Mouse (Mus musculus) bone marrow, adult 2 months (tissue): ENCODE measurements around the gene Bcl2l12. TPM values are rescaled to one million over a fixed set of nuclear protein-coding genes. Genes with fewer than 3 reads are reported as not detected.

Experiments
- H3K27ac ChIP-seq: fragments of 200-500 bp; 2 replicates; pipeline ENCODE4 v1.5.1; 2012; ENCODE audit warnings: low read depth, mild to moderate bottlenecking, control low read depth, inconsistent platforms, low read length; ENCODE audit not compliant: control insufficient read depth, poor library complexity, insufficient read depth
- H3K4me1 ChIP-seq: fragments of 200-500 bp; 2 replicates; pipeline ENCODE4 v1.6.1; 2011; ENCODE audit warnings: low read length; ENCODE audit not compliant: control insufficient read depth, insufficient read depth
- H3K4me3 ChIP-seq: fragments of 200-500 bp; replicated peaks from 2 replicates; pipeline ENCODE3; 2011; ENCODE audit warnings: mild to moderate bottlenecking, low read depth, low read length, control low read depth; ENCODE audit not compliant: control insufficient read depth
- CTCF ChIP-seq: fragments of 200-500 bp; IDR thresholded peaks from 2 replicates; pipeline ENCODE4 v1.5.1; 2011; ENCODE audit warnings: low read length, control low read depth; ENCODE audit not compliant: control insufficient read depth, insufficient read depth
- POLR2A ChIP-seq: fragments of 200-500 bp; IDR thresholded peaks from 2 replicates; pipeline ENCODE4 v1.6.1; 2011; ENCODE audit warnings: low read depth, mild to moderate bottlenecking, control low read depth, low read length, borderline replicate concordance; ENCODE audit not compliant: control insufficient read depth
- WGBS: fragments of 180-500 bp; shearing (Covaris S2); methylation state at CpG from one replicate; pipeline ENCODE4 v1.1.7; 2018; 5-methylcytosine and 5-hydroxymethylcytosine counted together
- polyA plus RNA-seq: library from polyadenylated mRNA; stranded (reverse); fragments of >200 nt; gene quantifications from 2 replicates; pipeline ENCODE4 v1.2.4, GENCODE M21; 2011; ENCODE audit warnings: low replicate concordance; ENCODE audit not compliant: missing spikeins, insufficient read depth, insufficient read length

The Bcl2l12 gene
- polyA plus RNA-seq, 1 experiment, result 40.8 TPM

DNA sequence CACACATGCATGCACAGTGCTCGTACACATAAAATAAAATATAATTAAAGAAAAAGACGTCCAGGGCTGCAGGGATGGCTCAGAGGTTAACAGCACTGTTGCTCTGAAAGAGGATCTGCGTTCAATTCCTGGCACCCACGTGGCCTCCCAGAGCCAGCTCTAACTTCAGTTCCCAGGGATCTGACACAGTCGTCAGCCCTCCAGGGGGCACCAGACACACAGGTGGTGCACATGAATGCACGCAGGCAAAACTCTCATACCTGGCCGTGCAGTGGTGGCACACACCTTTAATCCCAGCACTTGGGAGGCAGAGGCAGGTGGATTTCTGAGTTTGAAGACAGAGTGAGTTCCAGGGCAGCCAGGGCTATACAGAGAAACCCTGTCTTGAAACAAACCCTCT lies 32.5 kb downstream of the Bcl2l12 start:
- no peak overlapping the region for H3K27ac ChIP-seq
- WGBS, result 53% methylated on average over 7 of the region's 7 CpGs
- TF ChIP-seq POLR2A (no peak), CTCF (peak; percentile 28; the same call in 1 of the 2 replicates)
- no peak overlapping the region for H3K4me3 ChIP-seq
- H3K4me1 ChIP-seq, result peaks cover 1% of the 10 kb centered on the region; the same call in 1 of the 2 replicates

DNA sequence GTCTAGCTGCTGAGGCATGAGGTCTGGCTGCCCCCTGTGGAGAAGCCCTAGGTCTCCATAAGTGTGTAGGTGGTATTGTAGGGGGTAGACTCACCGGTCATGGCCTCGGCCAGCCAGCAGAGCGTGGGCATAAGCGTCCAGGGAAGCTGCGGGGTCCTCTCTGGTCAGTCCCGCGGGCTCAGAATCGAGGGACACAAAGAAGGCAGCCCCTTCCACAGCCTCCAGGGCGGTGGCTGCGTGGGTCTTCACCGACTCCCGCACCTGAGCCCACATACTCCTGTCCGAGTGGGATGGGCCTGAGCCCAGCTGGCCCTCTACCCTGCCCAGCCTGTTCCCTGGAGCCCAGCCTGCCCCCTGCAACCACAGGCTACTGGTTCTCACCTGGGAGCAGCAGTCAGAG lies 33.5 kb downstream of the Bcl2l12 start:
- peaks cover under 1% of the 10 kb centered on the region; the same call in 1 of the 2 replicates for H3K4me1 ChIP-seq
- 89% methylated on average over 13 of the region's 13 CpGs for WGBS
- TF ChIP-seq CTCF, result no peak
- TF ChIP-seq POLR2A, result no peak
- no peak overlapping the region for H3K27ac ChIP-seq
- no peak overlapping the region for H3K4me3 ChIP-seq

DNA sequence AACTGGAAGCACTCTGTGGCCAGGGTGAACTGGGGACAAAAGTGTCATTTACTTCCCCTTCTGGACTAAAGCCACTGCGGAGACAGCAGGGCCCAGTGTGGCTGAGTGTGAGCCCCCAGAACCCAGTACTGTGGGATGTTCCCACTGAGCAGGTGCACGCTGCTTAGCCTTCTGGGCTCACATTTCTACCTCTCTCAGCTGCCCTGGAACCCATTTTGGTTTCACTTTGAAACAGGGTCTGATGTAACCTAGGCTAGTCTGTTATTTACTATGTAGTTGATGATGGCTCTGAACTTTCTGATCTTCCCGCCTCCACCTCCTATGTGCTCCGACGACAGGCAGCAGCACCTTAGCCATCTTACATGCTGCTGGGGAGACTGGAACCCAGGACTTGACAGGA lies 35.7 kb downstream of the Bcl2l12 start:
- Histone ChIP-seq H3K4me1 (peaks cover 1% of the 10 kb centered on the region; the same call in 1 of the 2 replicates), H3K27ac (no peak overlapping the region), H3K4me3 (no peak overlapping the region)
- TF ChIP-seq POLR2A (no peak), CTCF (no peak)
- WGBS, result 56% methylated on average over 5 of the region's 5 CpGs

DNA sequence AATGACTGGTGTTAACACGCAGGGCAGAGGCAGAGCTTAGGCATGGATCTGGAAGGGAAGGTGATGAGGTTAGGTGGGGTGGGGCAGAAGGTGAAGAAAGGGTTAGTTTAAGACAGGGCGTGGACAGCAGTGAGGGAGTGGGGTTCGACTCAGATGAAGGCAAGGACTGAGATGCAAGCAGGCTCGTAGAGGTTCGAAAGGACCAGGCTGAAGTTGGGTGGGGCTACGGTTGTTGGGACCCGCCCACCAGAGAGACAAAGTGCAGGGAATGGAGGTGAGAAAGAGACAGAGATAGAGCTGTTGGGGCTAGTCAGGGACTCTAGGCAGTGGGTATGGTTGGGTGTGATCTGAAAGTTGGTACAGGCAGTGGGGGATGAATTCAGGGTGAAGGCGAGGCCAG lies 36.2 kb downstream of the Bcl2l12 start:
- Histone ChIP-seq H3K4me1 (peaks cover 1% of the 10 kb centered on the region; the same call in 1 of the 2 replicates), H3K27ac (no peak overlapping the region), H3K4me3 (no peak overlapping the region)
- 72% methylated on average over 8 of the region's 8 CpGs for WGBS
- no peak for TF ChIP-seq CTCF
- TF ChIP-seq POLR2A, result no peak

DNA sequence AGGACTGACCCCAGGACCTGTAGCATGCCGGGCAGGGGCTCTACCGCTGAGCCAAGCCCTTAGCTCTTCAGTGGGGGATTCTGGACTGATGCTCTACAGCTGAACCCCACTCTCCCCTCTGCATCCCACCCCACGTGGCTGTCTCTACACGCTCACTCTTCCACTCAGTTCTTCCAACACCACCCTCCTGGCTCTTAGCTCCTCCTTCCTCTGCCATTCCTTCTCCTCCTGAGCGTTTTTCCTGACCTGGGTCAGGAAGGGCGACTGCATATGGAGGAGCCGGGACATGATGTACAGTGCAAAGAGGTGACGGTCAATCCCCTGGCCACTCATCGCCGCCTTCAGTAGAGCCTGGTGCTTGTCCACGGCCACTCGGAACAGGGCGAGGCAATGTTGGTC lies 38.0 kb downstream of the Bcl2l12 start:
- peaks cover 1% of the 10 kb centered on the region; the same call in 1 of the 2 replicates for H3K4me1 ChIP-seq
- 79% methylated on average over 13 of the region's 13 CpGs for WGBS
- TF ChIP-seq CTCF, result no peak
- no peak for TF ChIP-seq POLR2A
- H3K27ac ChIP-seq, result no peak overlapping the region
- H3K4me3 ChIP-seq, result no peak overlapping the region

DNA sequence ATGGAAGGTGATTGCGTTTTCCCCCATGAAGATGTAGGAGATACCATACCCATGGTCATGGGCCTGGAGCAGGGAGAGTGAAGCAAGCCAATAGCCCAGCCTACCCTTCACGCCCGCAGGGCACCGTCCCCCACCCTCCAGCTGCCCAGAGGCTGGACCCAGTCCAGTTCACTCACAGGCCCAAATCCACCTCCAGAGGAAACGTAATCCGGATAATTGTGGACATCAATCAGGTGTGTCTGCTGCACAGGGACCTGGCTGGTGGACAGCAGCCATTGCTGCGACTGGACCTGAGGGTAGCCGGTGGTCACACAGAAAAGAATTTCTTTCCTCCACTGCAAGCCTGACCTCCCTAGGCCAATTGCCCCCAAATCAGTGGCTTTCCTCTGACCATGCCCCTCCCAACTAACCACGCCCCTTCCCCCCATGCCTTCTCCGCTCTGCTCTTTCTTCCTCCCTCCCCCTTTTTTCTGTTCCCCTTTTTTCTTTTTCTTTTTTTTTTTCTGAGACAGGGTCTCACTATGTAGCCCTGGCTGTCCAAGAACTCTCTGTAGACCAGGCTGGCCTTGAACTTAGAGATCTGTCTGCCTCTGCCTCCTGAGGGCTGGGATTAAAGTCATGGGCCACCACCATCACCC lies 38.5 kb downstream of the Bcl2l12 start:
- H3K4me1 ChIP-seq, result peaks cover 1% of the 10 kb centered on the region; the same call in 1 of the 2 replicates
- WGBS, result 61% methylated on average over 10 of the region's 10 CpGs
- no peak for TF ChIP-seq CTCF
- no peak for TF ChIP-seq POLR2A
- H3K27ac ChIP-seq, result no peak overlapping the region
- no peak overlapping the region for H3K4me3 ChIP-seq

DNA sequence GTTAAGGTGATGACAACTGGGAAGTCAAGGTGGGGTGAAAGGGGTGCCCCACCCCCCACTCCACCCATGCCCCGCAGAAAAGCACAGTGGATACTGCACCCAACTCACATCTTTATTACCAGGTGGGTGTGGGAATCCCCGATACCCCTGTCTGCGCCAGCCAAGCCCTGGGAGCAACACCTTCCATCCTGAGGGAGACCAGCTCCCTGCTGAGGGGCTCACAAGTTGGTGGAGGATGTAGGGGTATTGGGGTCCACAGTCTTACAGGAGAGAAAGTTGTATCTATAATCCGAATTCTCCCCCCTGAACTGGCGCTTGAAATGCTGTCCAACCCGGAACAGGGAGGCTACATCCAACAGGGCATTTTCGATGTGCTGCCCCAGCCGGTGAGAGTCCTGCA lies 39.2 kb downstream of the Bcl2l12 start:
- Histone ChIP-seq H3K27ac (no peak overlapping the region), H3K4me1 (peaks cover 1% of the 10 kb centered on the region; the same call in 1 of the 2 replicates), H3K4me3 (no peak overlapping the region)
- no peak for TF ChIP-seq POLR2A
- TF ChIP-seq CTCF, result no peak
- WGBS, result 78% methylated on average over 8 of the region's 8 CpGs

DNA sequence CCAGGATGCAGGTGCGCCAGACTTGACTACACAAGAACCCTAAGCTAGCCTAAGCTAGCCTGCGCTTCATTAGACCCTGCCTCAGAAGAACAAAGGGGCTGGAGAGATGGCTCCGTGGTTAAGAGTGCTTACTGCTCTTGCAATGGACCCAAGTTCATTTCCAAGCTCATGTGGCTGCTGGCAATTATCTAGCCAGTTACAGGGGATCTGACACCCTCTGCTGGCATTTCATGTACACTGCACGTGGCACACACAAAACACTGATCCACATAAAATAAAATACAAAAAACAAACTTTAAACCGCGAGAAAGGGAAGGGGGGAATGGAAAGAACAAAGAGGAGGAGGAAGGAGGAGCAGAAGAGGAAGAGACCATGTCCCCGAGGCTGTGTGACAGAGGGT lies 40.3 kb downstream of the Bcl2l12 start:
- no peak overlapping the region for H3K27ac ChIP-seq
- H3K4me3 ChIP-seq, result no peak overlapping the region
- peaks cover 1% of the 10 kb centered on the region; the same call in 1 of the 2 replicates for H3K4me1 ChIP-seq
- TF ChIP-seq CTCF, result peak; percentile 41; the same call in 1 of the 2 replicates
- TF ChIP-seq POLR2A, result no peak
- WGBS, result 28% methylated on average over 7 of the region's 7 CpGs
